Mouse (Mus musculus): ENCODE data around the gene Nup85. TPM values are rescaled to one million over a fixed set of nuclear protein-coding genes. Genes with fewer than 3 reads are reported as not detected.
A peak's percentile ranks its signal among the peaks of the same experiment; 100 is the strongest.
"Not testable (repeated sequence)": the region's sequence is repeated elsewhere in the genome, so short reads cannot be mapped to it uniquely, and the experiment has no call there.

The Nup85 gene
- 180 and 184 TPM in 2 replicates for polyA plus RNA-seq (2015; fragmentation: Nextera tagmentation; extraction: Ambion mirVana)

- Histone ChIP-seq H3K27ac (ENCODE audit: low read length) (peak within 1 kb of the TSS; percentile 81), H3K27me3 (ENCODE audit: insufficient read depth, low read length) (no peaks in the 10 kb centered on the region), H3K4me1 (ENCODE audit: insufficient read depth, low read length) (peaks cover 10% of the 10 kb centered on the region), H3K4me2 (replicated peaks; ENCODE audit: low read depth, low read length) (peak within 1 kb of the TSS; percentile 67), H3K9me3 (ENCODE audit: low read length) (no peaks in the 10 kb centered on the region), H3K36me3 (ENCODE audit: insufficient read depth, low read length) (peaks cover 27% of the 10 kb centered on the region), H3K4me3 (ENCODE audit: low read length) (peak within 1 kb of the TSS; percentile 92), H3K9ac (replicated peaks; ENCODE audit: low read length) (peak within 1 kb of the TSS; percentile 75)
- under 1% methylated on average over 42 of the region's 42 CpGs for WGBS
- peak; percentile 94 for ATAC-seq (ENCODE audit: low FRiP score, low TSS enrichment)
Observed at GRCm38 (mm10) chr11:115564064-115564809, at the start of gene Nup85. Gene Nup85 (plus strand): TSS chr11:115564434.

- Histone ChIP-seq H3K27ac (ENCODE audit: low read length) (no peak overlapping the region), H3K9ac (replicated peaks; ENCODE audit: low read length) (no peak overlapping the region; the same call in 1 of the 2 replicates), H3K4me2 (replicated peaks; ENCODE audit: low read depth, low read length) (no peak overlapping the region), H3K36me3 (ENCODE audit: insufficient read depth, low read length) (no peaks in the 10 kb centered on the region), H3K9me3 (ENCODE audit: low read length) (no peaks in the 10 kb centered on the region), H3K27me3 (ENCODE audit: insufficient read depth, low read length) (no peaks in the 10 kb centered on the region), H3K4me1 (ENCODE audit: insufficient read depth, low read length) (peaks cover 33% of the 10 kb centered on the region), H3K4me3 (ENCODE audit: low read length) (no peak overlapping the region)
- WGBS = 57% methylated on average over 6 of the region's 6 CpGs
- no peak for ATAC-seq (ENCODE audit: low FRiP score, low TSS enrichment)
Observed at GRCm38 (mm10) chr11:115515021-115515420, 49.2 kb upstream of the Nup85 start.

GRCm38 (mm10) chr11:115516942-115517341 is 47.3 kb upstream of the Nup85 start:
- H3K36me3 ChIP-seq (ENCODE audit: insufficient read depth, low read length) = no peaks in the 10 kb centered on the region; the same call in 1 of the 2 replicates
- peaks cover 14% of the 10 kb centered on the region for H3K4me1 ChIP-seq (ENCODE audit: insufficient read depth, low read length)
- no peak overlapping the region for H3K4me2 ChIP-seq (replicated peaks; ENCODE audit: low read depth, low read length)
- no peak for ATAC-seq (ENCODE audit: low FRiP score, low TSS enrichment)
- no peak overlapping the region for H3K4me3 ChIP-seq (ENCODE audit: low read length)
- H3K27ac ChIP-seq (ENCODE audit: low read length) = no peak overlapping the region
- H3K27me3 ChIP-seq (ENCODE audit: insufficient read depth, low read length) = no peaks in the 10 kb centered on the region
- no peaks in the 10 kb centered on the region for H3K9me3 ChIP-seq (ENCODE audit: low read length)
- 73% methylated on average over 5 of the region's 5 CpGs for WGBS
- H3K9ac ChIP-seq (replicated peaks; ENCODE audit: low read length) = no peak overlapping the region

- no peak overlapping the region for H3K4me3 ChIP-seq (ENCODE audit: low read length)
- H3K4me1 ChIP-seq (ENCODE audit: insufficient read depth, low read length) = peaks cover 6% of the 10 kb centered on the region; the same call in 1 of the 2 replicates
- no peaks in the 10 kb centered on the region for H3K27me3 ChIP-seq (ENCODE audit: insufficient read depth, low read length)
- peaks cover 8% of the 10 kb centered on the region for H3K36me3 ChIP-seq (ENCODE audit: insufficient read depth, low read length)
- 42% methylated on average over 9 of the region's 9 CpGs for WGBS
- 0 out of 2 replicates have a peak overlapping the region, but pooled peaks have one; percentile 22 for H3K9ac ChIP-seq (replicated peaks; ENCODE audit: low read length)
- no peaks in the 10 kb centered on the region for H3K9me3 ChIP-seq (ENCODE audit: low read length)
- no peak overlapping the region for H3K4me2 ChIP-seq (replicated peaks; ENCODE audit: low read depth, low read length)
- H3K27ac ChIP-seq (ENCODE audit: low read length) = no peak overlapping the region
- no peak for ATAC-seq (ENCODE audit: low FRiP score, low TSS enrichment)
Observed at GRCm38 (mm10) chr11:115518693-115519092, 45.5 kb upstream of the Nup85 start.

GRCm38 (mm10) chr11:115519581-115519980 is 44.7 kb upstream of the Nup85 start:
- Histone ChIP-seq H3K4me1 (ENCODE audit: insufficient read depth, low read length) (peaks cover 6% of the 10 kb centered on the region; the same call in 1 of the 2 replicates), H3K27ac (ENCODE audit: low read length) (no peak overlapping the region), H3K9me3 (ENCODE audit: low read length) (no peaks in the 10 kb centered on the region), H3K4me2 (replicated peaks; ENCODE audit: low read depth, low read length) (no peak overlapping the region), H3K9ac (replicated peaks; ENCODE audit: low read length) (no peak overlapping the region), H3K27me3 (ENCODE audit: insufficient read depth, low read length) (no peaks in the 10 kb centered on the region), H3K4me3 (ENCODE audit: low read length) (no peak overlapping the region), H3K36me3 (ENCODE audit: insufficient read depth, low read length) (peaks cover 13% of the 10 kb centered on the region)
- 74% methylated on average over 3 of the region's 3 CpGs for WGBS
- no peak for ATAC-seq (ENCODE audit: low FRiP score, low TSS enrichment)

- Histone ChIP-seq H3K9ac (replicated peaks; ENCODE audit: low read length) (no peak overlapping the region), H3K36me3 (ENCODE audit: insufficient read depth, low read length) (peaks cover 15% of the 10 kb centered on the region), H3K27me3 (ENCODE audit: insufficient read depth, low read length) (no peaks in the 10 kb centered on the region), H3K9me3 (ENCODE audit: low read length) (no peaks in the 10 kb centered on the region), H3K4me1 (ENCODE audit: insufficient read depth, low read length) (0 out of 2 replicates have a peak, but pooled peaks cover 3% of the 10 kb centered on the region), H3K27ac (ENCODE audit: low read length) (no peak overlapping the region), H3K4me3 (ENCODE audit: low read length) (no peak overlapping the region), H3K4me2 (replicated peaks; ENCODE audit: low read depth, low read length) (no peak overlapping the region)
- no peak for ATAC-seq (ENCODE audit: low FRiP score, low TSS enrichment)
- WGBS = 87% methylated on average over 2 of the region's 2 CpGs
Observed at GRCm38 (mm10) chr11:115520218-115520617, 44.0 kb upstream of the Nup85 start.

- Histone ChIP-seq H3K27me3 (ENCODE audit: insufficient read depth, low read length) (no peaks in the 10 kb centered on the region), H3K9me3 (ENCODE audit: low read length) (no peaks in the 10 kb centered on the region), H3K36me3 (ENCODE audit: insufficient read depth, low read length) (peaks cover 23% of the 10 kb centered on the region), H3K4me3 (ENCODE audit: low read length) (no peak overlapping the region), H3K27ac (ENCODE audit: low read length) (no peak overlapping the region), H3K4me1 (ENCODE audit: insufficient read depth, low read length) (0 out of 2 replicates have a peak, but pooled peaks cover 3% of the 10 kb centered on the region), H3K4me2 (replicated peaks; ENCODE audit: low read depth, low read length) (no peak overlapping the region), H3K9ac (replicated peaks; ENCODE audit: low read length) (no peak overlapping the region)
- no peak for ATAC-seq (ENCODE audit: low FRiP score, low TSS enrichment)
- 77% methylated on average over 4 of the region's 4 CpGs for WGBS
Observed at GRCm38 (mm10) chr11:115521080-115521479, 43.2 kb upstream of the Nup85 start.

- Histone ChIP-seq H3K4me3 (ENCODE audit: low read length) (no peak overlapping the region), H3K36me3 (ENCODE audit: insufficient read depth, low read length) (peaks cover 34% of the 10 kb centered on the region), H3K27ac (ENCODE audit: low read length) (no peak overlapping the region), H3K9ac (replicated peaks; ENCODE audit: low read length) (no peak overlapping the region), H3K4me2 (replicated peaks; ENCODE audit: low read depth, low read length) (no peak overlapping the region), H3K4me1 (ENCODE audit: insufficient read depth, low read length) (0 out of 2 replicates have a peak, but pooled peaks cover 3% of the 10 kb centered on the region), H3K9me3 (ENCODE audit: low read length) (no peaks in the 10 kb centered on the region), H3K27me3 (ENCODE audit: insufficient read depth, low read length) (no peaks in the 10 kb centered on the region)
- WGBS = 94% methylated on average over 2 of the region's 2 CpGs
- no peak for ATAC-seq (ENCODE audit: low FRiP score, low TSS enrichment)
Observed at GRCm38 (mm10) chr11:115522238-115522637, 42.0 kb upstream of the Nup85 start.

- peaks cover 38% of the 10 kb centered on the region for H3K36me3 ChIP-seq (ENCODE audit: insufficient read depth, low read length)
- H3K27ac ChIP-seq (ENCODE audit: low read length) = no peak overlapping the region
- no peak overlapping the region for H3K9ac ChIP-seq (replicated peaks; ENCODE audit: low read length)
- no peak overlapping the region for H3K4me2 ChIP-seq (replicated peaks; ENCODE audit: low read depth, low read length)
- H3K27me3 ChIP-seq (ENCODE audit: insufficient read depth, low read length) = no peaks in the 10 kb centered on the region
- no peak for ATAC-seq (ENCODE audit: low FRiP score, low TSS enrichment)
- H3K4me1 ChIP-seq (ENCODE audit: insufficient read depth, low read length) = 0 out of 2 replicates have a peak, but pooled peaks cover 3% of the 10 kb centered on the region
- H3K9me3 ChIP-seq (ENCODE audit: low read length) = no peaks in the 10 kb centered on the region
- H3K4me3 ChIP-seq (ENCODE audit: low read length) = no peak overlapping the region
- WGBS = 90% methylated on average over 2 of the region's 2 CpGs
Observed at GRCm38 (mm10) chr11:115522703-115523102, 41.5 kb upstream of the Nup85 start.

- H3K4me2 ChIP-seq (replicated peaks; ENCODE audit: low read depth, low read length); H3K9ac ChIP-seq (replicated peaks; ENCODE audit: low read length); H3K27ac ChIP-seq (ENCODE audit: low read length); ATAC-seq (ENCODE audit: low FRiP score, low TSS enrichment); H3K4me3 ChIP-seq (ENCODE audit: low read length); H3K4me1 ChIP-seq (ENCODE audit: insufficient read depth, low read length); H3K9me3 ChIP-seq (ENCODE audit: low read length); H3K27me3 ChIP-seq (ENCODE audit: insufficient read depth, low read length): not testable (repeated sequence)
- WGBS = 75% methylated on average over 3 of the region's 3 CpGs
- peaks cover 60% of the 10 kb centered on the region for H3K36me3 ChIP-seq (ENCODE audit: insufficient read depth, low read length)
Observed at GRCm38 (mm10) chr11:115526446-115526845, 37.8 kb upstream of the Nup85 start.
